Mouse (Mus musculus) CH12.LX (cell line): ENCODE measurements around the gene Snx17.

Experiments used
- CTCF ChIP-seq, 2 experiments: IDR thresholded peaks in 1 of 2; conservative IDR thresholded peaks in 1 of 2; 2 replicates each; pipeline ENCODE4 v1.5.1; 2011 to 2012; ENCODE audit warnings: low read depth in 2 of 2, low read length in 2 of 2, improper control_type of control experiment in 1 of 2, inconsistent platforms in 1 of 2, mild to moderate bottlenecking in 1 of 2, moderate library complexity in 1 of 2
- E2F4 ChIP-seq: IDR thresholded peaks from 2 replicates; pipeline ENCODE4 v1.6.1; 2011; ENCODE audit warnings: low read depth, low read length, improper control_type of control experiment; ENCODE audit not compliant: insufficient replicate concordance
- ETS1 ChIP-seq: conservative IDR thresholded peaks from 2 replicates; pipeline ENCODE4 v1.6.1; 2012; ENCODE audit warnings: low read depth, mild to moderate bottlenecking, inconsistent platforms, low read length, improper control_type of control experiment, moderate library complexity
- IRF4 ChIP-seq: IDR thresholded peaks from 2 replicates; pipeline ENCODE4 v1.6.1; 2014; ENCODE audit warnings: low read depth, mild to moderate bottlenecking, inconsistent platforms, low read length, improper control_type of control experiment
- JUND ChIP-seq: conservative IDR thresholded peaks from 2 replicates; pipeline ENCODE4 v1.6.1; 2011; ENCODE audit warnings: low read depth, low read length, improper control_type of control experiment
- KAT2A ChIP-seq: IDR thresholded peaks from 2 replicates; pipeline ENCODE4 v1.6.1; 2012; ENCODE audit warnings: low read length, improper control_type of control experiment, inconsistent platforms; ENCODE audit not compliant: insufficient replicate concordance
- POLR2A ChIP-seq: IDR thresholded peaks from 2 replicates; pipeline ENCODE4 v1.6.1; 2011; ENCODE audit warnings: low read depth, mild to moderate bottlenecking, improper control_type of control experiment, low read length
- TCF12 ChIP-seq: IDR thresholded peaks from 2 replicates; pipeline ENCODE4 v1.6.1; 2014; ENCODE audit warnings: low read depth, mild to moderate bottlenecking, inconsistent platforms, low read length, improper control_type of control experiment
- USF1 ChIP-seq: IDR thresholded peaks from 2 replicates; pipeline ENCODE4 v1.6.1; 2014; ENCODE audit warnings: low read depth, mild to moderate bottlenecking, inconsistent platforms, low read length, improper control_type of control experiment
- USF2 ChIP-seq: conservative IDR thresholded peaks from 2 replicates; pipeline ENCODE4 v1.6.1; 2011; ENCODE audit warnings: low read depth, low read length, improper control_type of control experiment
- ZNF384 ChIP-seq: IDR thresholded peaks from 2 replicates; pipeline ENCODE4 v1.6.1; 2012; ENCODE audit warnings: low read depth, low read length, improper control_type of control experiment, inconsistent platforms

DNA sequence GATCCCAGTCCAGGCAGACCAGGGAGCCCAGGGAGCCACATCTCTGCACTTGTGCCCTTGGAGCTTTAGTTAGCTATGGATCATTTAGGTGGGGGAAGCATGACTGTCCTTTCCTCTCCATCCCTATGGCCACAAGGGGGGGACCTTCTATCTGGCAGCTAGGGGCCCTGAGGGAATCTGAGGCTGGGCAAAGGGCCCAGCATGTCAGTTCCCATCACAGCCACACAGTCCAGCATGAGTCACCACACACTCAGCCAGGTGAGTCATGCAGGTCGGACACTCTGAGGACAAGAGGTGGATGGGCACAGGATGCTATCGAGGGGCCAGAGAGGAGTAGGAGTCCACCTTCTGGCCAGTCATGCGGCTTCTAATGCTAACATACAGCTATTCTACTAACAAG, 41.3 kb upstream of the Snx17 start:
- TF ChIP-seq CTCF (conservative IDR thresholded peaks at IDR 0.05 in 1 of 2, IDR thresholded peaks at IDR 0.05 in 1 of 2; ENCODE audit: low read depth in 2 of 2, low read length in 2 of 2) (peak in 1 of 2 experiments; percentile 35; a peak in 1 of 4 replicates), POLR2A (no peak), USF1 (no peak), E2F4 (no peak), IRF4 (no peak), TCF12 (no peak), ZNF384 (no peak), JUND (no peak), KAT2A (no peak), USF2 (no peak), ETS1 (no peak)
